Mouse (Mus musculus) MEL (cell line): Measurements from ENCODE around the gene Myh10.

Experiments
- MEF2A ChIP-seq: IDR thresholded peaks from 2 replicates; pipeline ENCODE4 v1.6.1; 2014; ENCODE audit warnings: low read depth, mild to moderate bottlenecking, inconsistent platforms, low read length, improper control_type of control experiment; ENCODE audit not compliant: poor library complexity, insufficient replicate concordance, severe bottlenecking; ENCODE audit errors: extremely low read depth
- NRF1 ChIP-seq: IDR thresholded peaks from 2 replicates; pipeline ENCODE4 v1.6.1; 2014; ENCODE audit warnings: low read depth, mild to moderate bottlenecking, inconsistent platforms, low read length, improper control_type of control experiment, moderate library complexity; ENCODE audit not compliant: poor library complexity, insufficient read depth, severe bottlenecking

DNA sequence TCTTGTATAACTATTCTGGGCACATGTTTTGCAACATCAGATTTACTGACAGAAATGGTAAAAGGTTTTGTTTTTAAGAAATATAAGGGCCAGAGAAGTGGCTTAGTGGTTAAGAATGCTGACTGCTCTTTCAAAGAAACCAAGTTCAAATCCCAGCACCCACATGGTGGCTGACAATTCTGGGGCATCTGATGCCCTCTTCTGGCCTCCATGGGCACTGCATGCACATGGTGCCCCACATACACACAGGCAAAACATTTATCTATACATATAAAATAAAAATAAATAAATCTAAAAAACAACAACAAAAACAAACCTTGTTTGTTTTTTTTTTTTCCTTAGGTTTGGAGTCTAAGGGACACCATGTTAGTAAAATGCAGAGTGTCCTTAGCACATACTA lies 32.8 kb downstream of the Myh10 start:
- TF ChIP-seq NRF1 (no peak), MEF2A (no peak)
